Mouse (Mus musculus) telencephalon, adult 2 months (tissue): ENCODE measurements around the gene Fam209.

ENCODE experiments used
- DNase-seq: peaks from one replicate; pipeline ENCODE4 v3.0.0-alpha.2; 2011; ENCODE audit warnings: low read depth, low spot score

Gene Fam209

GRCm38 (mm10) chr2:172472318-172472717, at the start of gene Fam209:
Gene Fam209, plus strand, starts transcription at chr2:172472520.
- DNase-seq: no peak

GRCm38 (mm10) chr2:172430609-172431008, 41.7 kb upstream of the Fam209 start:
- DNase-seq: no peak

GRCm38 (mm10) chr2:172433746-172434145, 38.6 kb upstream of the Fam209 start:
- no peak for DNase-seq

- no peak for DNase-seq
These were observed 34.9 kb upstream of the Fam209 start for GRCm38 (mm10) chr2:172437371-172437952.

GRCm38 (mm10) chr2:172439843-172440639, 32.3 kb upstream of the Fam209 start, which contains the start of gene Rtf2:
Gene Rtf2, plus strand, starts transcription at chr2:172440556.
- peak; percentile 99 for DNase-seq

- DNase-seq: no peak
These were observed 31.7 kb upstream of the Fam209 start for GRCm38 (mm10) chr2:172440640-172441005.

- DNase-seq: no peak
These were observed 31.1 kb upstream of the Fam209 start for GRCm38 (mm10) chr2:172441176-172441575.

GRCm38 (mm10) chr2:172445617-172446016, 26.7 kb upstream of the Fam209 start:
- DNase-seq: no peak

- no peak for DNase-seq
These were observed 25.0 kb upstream of the Fam209 start for GRCm38 (mm10) chr2:172447317-172447716.

- no peak for DNase-seq
These were observed 24.0 kb upstream of the Fam209 start for GRCm38 (mm10) chr2:172448329-172448728.

- DNase-seq: no peak
These were observed 21.7 kb upstream of the Fam209 start for GRCm38 (mm10) chr2:172450640-172451039.

- no peak for DNase-seq
These were observed 20.3 kb upstream of the Fam209 start for GRCm38 (mm10) chr2:172452031-172452430.

- no peak for DNase-seq
These were observed 19.9 kb upstream of the Fam209 start for GRCm38 (mm10) chr2:172452458-172452857.

GRCm38 (mm10) chr2:172458496-172458895, 13.8 kb upstream of the Fam209 start, which contains the start of gene Gcnt7:
Gene Gcnt7, minus strand, starts transcription at chr2:172458596.
- DNase-seq: no peak

GRCm38 (mm10) chr2:172460647-172461046, 11.7 kb upstream of the Fam209 start:
- DNase-seq: no peak

- no peak for DNase-seq
These were observed 9.5 kb upstream of the Fam209 start for GRCm38 (mm10) chr2:172462813-172463212.

GRCm38 (mm10) chr2:172466427-172467132, 5.7 kb upstream of the Fam209 start:
- no peak for DNase-seq

GRCm38 (mm10) chr2:172467206-172467605, 5.1 kb upstream of the Fam209 start:
- no peak for DNase-seq

GRCm38 (mm10) chr2:172468346-172468819, 3.9 kb upstream of the Fam209 start:
- no peak for DNase-seq

- no peak for DNase-seq
These were observed 1.3 kb downstream of the Fam209 start for GRCm38 (mm10) chr2:172473591-172473990.

GRCm38 (mm10) chr2:172474970-172475369, 2.6 kb downstream of the Fam209 start:
- DNase-seq: no peak

- no peak for DNase-seq
These were observed 4.5 kb downstream of the Fam209 start for GRCm38 (mm10) chr2:172476707-172477260.
